Mouse (Mus musculus): ENCODE measurements around the gene Prkcg. TPM values are rescaled to one million over a fixed set of nuclear protein-coding genes. Genes with fewer than 3 reads are reported as not detected.

Prkcg gene
- 0.36 and 0.44 TPM in 2 replicates for polyA plus RNA-seq (2016; fragmentation: Nextera tagmentation; extraction: Ambion mirVana)

DNA sequence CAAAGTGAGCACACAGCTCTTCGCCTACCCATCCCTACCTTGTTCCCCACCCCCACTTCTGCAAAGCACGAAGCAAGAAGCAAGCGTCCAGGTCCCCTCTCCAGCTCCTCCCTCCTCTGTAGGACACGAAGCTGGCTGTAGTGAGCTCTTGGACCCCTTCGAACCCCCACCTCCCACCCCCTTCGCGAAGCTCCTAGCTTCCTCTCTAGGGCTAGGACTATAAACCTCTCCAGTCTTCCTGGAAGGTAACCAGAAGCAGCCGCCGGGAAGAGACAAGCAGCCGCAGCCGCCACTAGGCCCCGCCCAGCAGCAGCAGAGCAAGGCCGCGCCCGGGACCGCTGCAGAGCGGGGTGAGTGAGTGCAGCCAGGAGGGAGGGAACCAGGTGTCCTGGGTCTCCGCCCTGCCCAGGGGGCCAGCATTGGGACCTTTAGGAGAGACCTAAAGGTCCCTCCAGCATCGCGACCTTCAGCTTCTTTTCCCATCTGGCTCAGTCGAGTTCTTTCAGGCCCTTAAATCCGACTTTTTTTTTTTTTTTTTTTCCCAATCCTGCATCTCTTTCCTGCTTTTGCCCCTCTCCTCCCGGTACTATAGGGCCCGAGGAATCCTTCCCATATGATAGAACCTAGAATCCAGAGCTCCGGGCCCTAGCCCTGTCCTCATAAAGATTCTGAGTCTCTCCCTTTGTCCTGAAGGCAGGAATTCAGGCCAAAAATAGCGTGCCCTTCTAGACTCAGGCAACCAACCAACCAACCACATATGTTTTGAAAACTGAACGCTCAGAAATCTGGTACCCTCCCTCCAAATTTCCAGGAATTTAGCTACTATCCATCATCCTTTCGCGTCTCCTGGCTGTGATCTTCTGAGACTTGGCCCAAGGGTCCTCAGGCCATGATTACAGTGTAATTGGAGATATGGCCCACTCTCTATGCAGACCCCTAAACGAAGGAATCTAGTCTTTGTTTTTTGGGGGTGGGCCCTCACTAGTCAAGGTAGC, at the start of gene Prkcg, which contains the start of gene Myadm:
Gene Prkcg (plus strand): TSS at position 204 of the 995 bp plus-strand sequence.
Gene Myadm (plus strand): TSS at position 105 of the 995 bp plus-strand sequence.
- peak within 1 kb of the TSS; percentile 58 for H3K4me3 ChIP-seq
- DNase-seq (ENCODE audit: low spot score), result peak; percentile 86
- H3K27me3 ChIP-seq (replicated peaks; ENCODE audit: low read depth, poor library complexity, severe bottlenecking), result no peaks in the 10 kb centered on the region
- 2% methylated on average over 30 of the region's 30 CpGs for WGBS
- H3K36me3 ChIP-seq (replicated peaks), result peaks cover 6% of the 10 kb centered on the region; the same call in 1 of the 2 replicates
- H3K4me1 ChIP-seq, result peaks cover 50% of the 10 kb centered on the region
- H3K9me3 ChIP-seq, result no peaks in the 10 kb centered on the region
- peak within 1 kb of the TSS; percentile 89 for H3K27ac ChIP-seq (replicated peaks)

DNA sequence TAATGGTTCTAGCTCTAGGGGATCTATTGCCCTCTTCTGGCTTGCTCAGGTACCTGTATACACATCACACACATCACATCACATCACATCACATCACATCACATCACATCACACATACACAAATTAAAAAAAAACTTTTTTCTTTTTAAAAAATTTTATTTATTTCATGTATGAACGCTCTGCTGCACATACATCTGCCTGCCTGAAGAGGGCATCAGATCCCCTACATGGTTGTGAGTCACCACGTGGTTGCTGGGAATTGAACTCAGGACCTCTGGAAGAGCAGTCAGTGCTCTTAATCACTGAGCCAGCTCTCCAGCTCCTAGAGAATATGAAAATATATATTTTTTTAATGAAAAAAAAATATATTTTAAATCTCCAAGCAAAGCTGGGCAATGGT, 49.8 kb upstream of the Prkcg start:
- Histone ChIP-seq H3K4me1 (no peaks in the 10 kb centered on the region), H3K27ac (replicated peaks) (no peak overlapping the region), H3K27me3 (replicated peaks; ENCODE audit: low read depth, poor library complexity, severe bottlenecking) (no peaks in the 10 kb centered on the region), H3K4me3 (no peak overlapping the region), H3K36me3 (replicated peaks) (no peaks in the 10 kb centered on the region), H3K9me3 (no peaks in the 10 kb centered on the region)
- 77% methylated on average over 2 of the region's 2 CpGs for WGBS
- DNase-seq (ENCODE audit: low spot score), result no peak

DNA sequence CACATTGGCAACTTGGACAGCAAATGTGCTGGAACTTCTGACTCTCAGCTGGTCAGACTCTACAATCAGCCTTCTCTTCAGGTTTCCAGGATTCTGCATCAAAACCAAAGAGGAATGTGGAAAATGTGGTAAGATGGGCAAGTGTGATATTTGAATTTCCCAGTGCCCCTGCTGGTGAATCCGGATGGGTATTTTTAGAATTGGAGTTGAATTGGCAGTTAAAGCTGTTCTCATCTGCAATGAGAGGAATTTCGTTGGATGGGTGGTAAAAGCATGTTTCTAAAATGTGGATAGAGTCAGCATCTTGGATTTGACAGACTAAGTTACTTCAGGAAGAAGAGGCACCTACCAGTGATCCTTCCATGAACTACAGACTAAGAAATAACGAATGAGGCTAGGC, 28.3 kb upstream of the Prkcg start:
- no peaks in the 10 kb centered on the region for H3K36me3 ChIP-seq (replicated peaks)
- WGBS, result 78% methylated on average over 3 of the region's 3 CpGs
- no peak overlapping the region for H3K27ac ChIP-seq (replicated peaks)
- H3K4me1 ChIP-seq, result 0 out of 2 replicates have a peak, but pooled peaks cover 2% of the 10 kb centered on the region
- H3K4me3 ChIP-seq, result no peak overlapping the region
- H3K27me3 ChIP-seq (replicated peaks; ENCODE audit: low read depth, poor library complexity, severe bottlenecking), result peaks cover 16% of the 10 kb centered on the region
- no peak for DNase-seq (ENCODE audit: low spot score)
- no peaks in the 10 kb centered on the region for H3K9me3 ChIP-seq

DNA sequence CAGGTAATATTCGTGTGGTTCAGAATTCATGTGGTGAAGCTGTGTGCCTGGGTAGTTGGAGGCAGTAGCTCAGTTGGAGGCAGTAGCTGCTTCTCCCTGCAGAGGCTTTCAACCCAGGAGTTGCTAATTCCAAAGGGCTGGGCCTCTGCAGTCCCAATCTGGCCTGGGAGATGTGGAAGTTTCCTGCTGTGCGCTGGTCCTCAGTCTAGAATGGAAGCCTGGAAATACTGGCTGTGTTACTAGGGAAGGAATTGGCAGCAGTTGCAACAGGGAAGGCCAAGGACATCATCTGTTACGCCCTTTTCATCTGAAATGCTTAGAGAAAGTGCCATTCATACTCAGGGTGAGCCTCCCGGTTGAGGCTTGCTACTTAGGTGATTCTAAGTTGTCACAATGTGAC, 27.5 kb upstream of the Prkcg start:
- Histone ChIP-seq H3K4me1 (0 out of 2 replicates have a peak, but pooled peaks cover 2% of the 10 kb centered on the region), H3K9me3 (no peaks in the 10 kb centered on the region), H3K36me3 (replicated peaks) (no peaks in the 10 kb centered on the region), H3K4me3 (no peak overlapping the region), H3K27ac (replicated peaks) (no peak overlapping the region), H3K27me3 (replicated peaks; ENCODE audit: low read depth, poor library complexity, severe bottlenecking) (peaks cover 16% of the 10 kb centered on the region)
- DNase-seq (ENCODE audit: low spot score), result no peak
- WGBS, result 75% methylated on average over 4 of the region's 4 CpGs

DNA sequence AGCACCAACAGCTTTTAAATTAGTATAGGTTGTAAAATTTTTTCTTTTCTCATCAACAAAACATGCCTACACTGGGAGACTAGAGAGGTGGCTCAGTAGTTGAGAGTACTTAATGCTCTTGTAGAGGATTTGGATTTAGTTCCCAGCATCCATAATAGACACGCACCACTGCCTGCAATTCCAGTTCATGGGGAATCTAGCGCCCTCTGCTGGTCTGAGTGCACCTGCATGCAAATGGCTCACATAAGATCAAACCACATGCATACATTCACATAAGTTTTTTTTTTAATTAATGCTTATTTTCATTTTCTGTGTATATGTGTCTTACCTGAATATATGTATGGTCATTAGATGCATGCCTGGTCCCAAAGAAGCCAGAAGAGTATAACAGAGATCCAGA, 26.2 kb upstream of the Prkcg start:
- no peaks in the 10 kb centered on the region for H3K36me3 ChIP-seq (replicated peaks)
- 0 out of 2 replicates have a peak, but pooled peaks cover 2% of the 10 kb centered on the region for H3K4me1 ChIP-seq
- 36% methylated on average over 2 of the region's 2 CpGs for WGBS
- H3K27me3 ChIP-seq (replicated peaks; ENCODE audit: low read depth, poor library complexity, severe bottlenecking), result peaks cover 16% of the 10 kb centered on the region
- peak; percentile 39 for DNase-seq (ENCODE audit: low spot score)
- H3K4me3 ChIP-seq, result no peak overlapping the region
- no peaks in the 10 kb centered on the region for H3K9me3 ChIP-seq
- H3K27ac ChIP-seq (replicated peaks), result no peak overlapping the region

DNA sequence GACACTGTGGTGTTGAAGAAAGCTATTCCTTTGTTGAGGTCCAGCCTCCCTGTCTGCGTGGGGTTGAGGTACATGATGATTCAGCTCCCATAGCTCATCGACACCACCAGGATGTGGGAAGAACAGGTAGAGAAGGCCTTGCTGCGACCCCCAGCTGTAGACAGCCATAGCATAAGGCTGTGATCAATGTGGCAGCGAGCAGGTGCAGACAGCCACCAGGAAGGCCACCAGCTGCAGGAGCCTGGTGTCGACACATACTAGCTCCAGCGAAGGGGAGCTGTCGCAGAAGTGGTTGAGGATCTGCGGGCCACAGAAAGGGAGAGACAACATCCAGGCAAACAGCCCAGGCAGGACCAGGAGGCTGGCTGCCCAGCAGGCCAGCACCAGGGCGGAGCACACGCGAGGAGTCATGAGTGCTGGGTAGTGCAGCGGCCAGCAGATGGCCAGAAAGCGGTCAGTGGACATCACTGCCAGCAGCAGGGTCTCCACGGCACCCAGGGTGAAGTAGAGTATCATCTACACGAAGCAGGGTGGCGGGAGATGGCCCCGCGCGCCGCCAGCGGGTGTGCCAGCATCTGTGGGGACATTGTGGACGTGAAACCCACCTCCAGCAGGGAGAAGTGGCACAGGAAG, 24.5 kb upstream of the Prkcg start:
- Histone ChIP-seq H3K27me3 (replicated peaks; ENCODE audit: low read depth, poor library complexity, severe bottlenecking) (peaks cover 16% of the 10 kb centered on the region), H3K36me3 (replicated peaks) (no peaks in the 10 kb centered on the region), H3K4me3 (peak overlapping the region; percentile 21; the same call in 1 of the 2 replicates), H3K9me3 (no peaks in the 10 kb centered on the region), H3K27ac (replicated peaks) (no peak overlapping the region), H3K4me1 (0 out of 2 replicates have a peak, but pooled peaks cover 2% of the 10 kb centered on the region)
- 37% methylated on average over 22 of the region's 22 CpGs for WGBS
- DNase-seq (ENCODE audit: low spot score), result peak; percentile 13

DNA sequence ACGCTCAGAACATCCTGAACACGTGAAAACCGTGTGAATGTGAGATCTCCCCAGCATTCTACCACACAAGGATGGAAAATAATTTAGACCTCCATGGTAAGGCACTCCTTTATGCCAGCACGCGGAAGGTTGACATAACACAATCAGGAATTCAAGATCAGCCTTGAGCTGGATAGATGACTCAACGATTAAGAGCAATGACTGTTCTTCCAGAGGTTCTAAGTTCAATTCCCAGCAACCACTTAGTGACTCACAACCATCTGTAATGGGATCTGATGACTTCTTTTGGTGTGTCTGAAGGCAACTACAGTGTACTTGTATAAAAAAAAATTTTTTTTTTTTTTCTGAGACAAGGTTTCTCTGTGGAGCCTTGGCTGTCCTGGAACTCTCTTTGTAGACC, 23.7 kb upstream of the Prkcg start:
- 69% methylated on average over 6 of the region's 6 CpGs for WGBS

DNA sequence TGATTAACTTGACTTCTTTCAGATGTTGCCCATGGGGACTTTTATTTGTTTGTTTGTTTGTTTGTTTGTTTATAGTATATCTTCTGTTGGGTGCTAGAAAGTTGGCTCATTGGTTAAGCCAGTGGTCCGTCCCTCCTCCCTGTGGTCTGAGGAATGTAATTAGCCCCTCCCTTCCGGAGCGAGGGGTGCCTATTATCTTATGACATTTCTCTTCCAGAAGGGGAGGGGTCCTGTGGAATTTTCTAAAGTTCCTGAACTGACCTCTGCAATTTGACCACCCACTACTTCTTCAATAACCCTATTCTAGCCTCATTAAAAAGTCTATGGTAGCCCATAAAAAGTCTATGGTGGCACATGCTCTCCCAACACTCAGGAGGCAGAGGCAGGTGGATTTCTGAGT, 21.7 kb upstream of the Prkcg start:
- 83% methylated on average over 3 of the region's 3 CpGs for WGBS
- peaks cover 16% of the 10 kb centered on the region for H3K27me3 ChIP-seq (replicated peaks; ENCODE audit: low read depth, poor library complexity, severe bottlenecking)
- no peaks in the 10 kb centered on the region for H3K9me3 ChIP-seq
- H3K36me3 ChIP-seq (replicated peaks), result no peaks in the 10 kb centered on the region
- no peak for DNase-seq (ENCODE audit: low spot score)
- no peak overlapping the region for H3K27ac ChIP-seq (replicated peaks)
- H3K4me1 ChIP-seq, result 0 out of 2 replicates have a peak, but pooled peaks cover 2% of the 10 kb centered on the region
- no peak overlapping the region for H3K4me3 ChIP-seq

More for the DNA sequence above, 23.7 kb upstream of the Prkcg start:
- no peak for DNase-seq (ENCODE audit: low spot score)
- H3K27ac ChIP-seq (replicated peaks), result no peak overlapping the region
- no peaks in the 10 kb centered on the region for H3K9me3 ChIP-seq
- no peak overlapping the region for H3K4me3 ChIP-seq
- 0 out of 2 replicates have a peak, but pooled peaks cover 2% of the 10 kb centered on the region for H3K4me1 ChIP-seq
- peaks cover 16% of the 10 kb centered on the region for H3K27me3 ChIP-seq (replicated peaks; ENCODE audit: low read depth, poor library complexity, severe bottlenecking)
- no peaks in the 10 kb centered on the region for H3K36me3 ChIP-seq (replicated peaks)

DNA sequence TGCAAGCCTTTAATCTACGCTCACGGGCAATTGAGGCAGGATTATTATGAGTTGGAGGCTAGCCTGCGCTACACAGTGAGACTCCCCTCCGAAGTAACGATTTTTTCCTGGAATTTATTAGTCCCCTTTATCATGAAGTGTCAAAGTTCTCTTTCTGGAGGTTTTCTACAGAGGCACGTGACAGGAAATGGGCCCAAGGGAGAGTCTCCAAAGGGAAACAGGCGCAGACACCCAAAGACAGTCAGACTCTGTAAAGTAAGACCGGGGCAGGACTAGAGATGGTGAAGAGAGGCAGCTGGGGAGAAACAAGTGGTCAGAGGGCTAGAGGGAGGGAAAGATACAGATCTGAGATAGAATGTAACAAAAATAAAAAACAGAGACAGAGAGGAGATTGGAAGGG, 21.1 kb upstream of the Prkcg start:
- WGBS, result 77% methylated on average over 8 of the region's 8 CpGs
- Histone ChIP-seq H3K4me3 (no peak overlapping the region), H3K36me3 (replicated peaks) (no peaks in the 10 kb centered on the region), H3K27me3 (replicated peaks; ENCODE audit: low read depth, poor library complexity, severe bottlenecking) (peaks cover 16% of the 10 kb centered on the region), H3K9me3 (no peaks in the 10 kb centered on the region), H3K4me1 (0 out of 2 replicates have a peak, but pooled peaks cover 2% of the 10 kb centered on the region), H3K27ac (replicated peaks) (no peak overlapping the region)
- no peak for DNase-seq (ENCODE audit: low spot score)

DNA sequence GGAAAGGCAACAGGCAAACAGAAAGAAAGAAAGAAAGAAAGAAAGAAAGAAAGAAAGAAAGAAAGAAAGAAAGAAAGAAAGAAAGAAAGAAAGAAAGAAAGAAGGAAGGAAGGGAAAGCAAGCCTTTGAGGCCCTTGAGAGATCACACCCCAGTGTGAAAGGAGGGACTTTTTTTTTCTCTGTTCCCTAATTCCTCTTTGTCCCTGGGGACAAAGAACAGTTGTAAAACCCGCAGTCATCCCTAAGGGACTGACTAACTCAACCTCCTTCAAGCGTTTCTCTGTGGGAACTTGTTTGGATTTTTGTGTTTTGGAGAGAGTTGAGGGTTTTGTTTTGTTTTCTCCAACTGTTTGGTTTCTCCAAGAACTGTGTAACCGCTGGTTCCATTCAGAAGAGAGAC, 20.7 kb upstream of the Prkcg start:
- Histone ChIP-seq H3K9me3 (no peaks in the 10 kb centered on the region), H3K36me3 (replicated peaks) (no peaks in the 10 kb centered on the region), H3K4me3 (no peak overlapping the region), H3K27ac (replicated peaks) (no peak overlapping the region), H3K4me1 (0 out of 2 replicates have a peak, but pooled peaks cover 2% of the 10 kb centered on the region), H3K27me3 (replicated peaks; ENCODE audit: low read depth, poor library complexity, severe bottlenecking) (peaks cover 16% of the 10 kb centered on the region)
- 11% methylated on average over 3 of the region's 3 CpGs for WGBS
- DNase-seq (ENCODE audit: low spot score), result no peak

DNA sequence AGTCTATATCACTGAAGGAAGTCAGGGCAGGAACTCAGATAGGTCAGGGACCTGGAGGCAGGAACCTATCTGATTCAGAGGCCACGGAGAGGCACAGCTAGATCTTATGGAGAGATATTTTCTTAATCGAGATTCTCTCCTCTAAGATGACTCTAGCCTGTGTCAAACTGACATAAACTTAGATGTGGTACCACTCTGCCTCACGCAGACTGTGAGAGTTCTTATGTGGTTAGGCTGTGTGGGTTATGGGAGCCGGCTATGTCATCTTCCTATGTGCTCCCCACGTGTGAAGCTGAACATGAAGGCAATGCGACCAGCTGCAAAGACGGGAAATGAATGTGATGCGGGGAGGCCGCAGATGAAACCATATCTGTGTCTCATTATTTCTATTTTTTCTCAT, 16.8 kb upstream of the Prkcg start:
- H3K27me3 ChIP-seq (replicated peaks; ENCODE audit: low read depth, poor library complexity, severe bottlenecking), result no peaks in the 10 kb centered on the region
- H3K27ac ChIP-seq (replicated peaks), result no peak overlapping the region
- H3K4me1 ChIP-seq, result peaks cover 10% of the 10 kb centered on the region
- H3K4me3 ChIP-seq, result no peak overlapping the region
- no peak for DNase-seq (ENCODE audit: low spot score)
- WGBS, result 88% methylated on average over 9 of the region's 9 CpGs
- H3K36me3 ChIP-seq (replicated peaks), result no peaks in the 10 kb centered on the region
- no peaks in the 10 kb centered on the region for H3K9me3 ChIP-seq

DNA sequence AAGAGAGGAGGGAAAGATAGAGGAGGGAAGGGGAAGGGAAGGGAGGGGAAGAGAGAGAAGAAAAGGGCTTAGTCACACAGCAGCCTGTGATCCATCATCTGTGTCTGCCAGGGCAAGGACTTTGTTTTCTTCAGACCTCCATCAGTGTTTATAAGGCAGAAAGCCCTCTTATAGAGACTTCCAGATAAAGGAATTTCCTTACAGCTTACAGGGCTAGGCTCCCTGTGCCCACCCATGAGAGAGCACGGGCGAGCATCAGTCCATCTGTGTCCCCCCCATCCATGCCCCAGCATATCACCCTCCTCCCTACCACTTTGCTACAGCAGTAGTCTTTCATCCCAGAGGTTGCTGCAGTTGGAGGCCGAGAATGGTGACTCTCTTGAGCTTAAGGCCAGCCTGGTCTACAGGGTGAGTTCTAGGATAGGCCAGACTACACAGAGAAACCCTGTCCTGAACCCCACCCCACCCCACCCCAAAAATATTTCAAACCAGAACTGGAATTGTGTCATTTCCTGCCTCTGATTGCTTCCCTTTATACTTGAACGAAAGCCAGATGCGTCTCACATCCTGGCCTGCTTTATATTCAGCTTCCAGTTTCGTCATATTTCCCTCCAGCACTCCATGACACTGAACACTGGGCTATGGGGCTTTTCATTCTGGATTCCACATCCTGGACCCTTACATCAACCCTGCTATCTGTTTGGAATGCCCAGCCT, 13.4 kb upstream of the Prkcg start:
- WGBS, result 64% methylated on average over 6 of the region's 6 CpGs
- Histone ChIP-seq H3K9me3 (no peaks in the 10 kb centered on the region), H3K36me3 (replicated peaks) (no peaks in the 10 kb centered on the region), H3K27me3 (replicated peaks; ENCODE audit: low read depth, poor library complexity, severe bottlenecking) (no peaks in the 10 kb centered on the region), H3K27ac (replicated peaks) (peak overlapping the region; percentile 71), H3K4me1 (peaks cover 10% of the 10 kb centered on the region), H3K4me3 (no peak overlapping the region)
- peak; percentile 22 for DNase-seq (ENCODE audit: low spot score)
